Mouse (Mus musculus) MEL (cell line): Measurements from ENCODE around the gene Wdr59.

Experiments used
- CTCF ChIP-seq, 3 experiments: IDR thresholded peaks in 2 of 3; conservative IDR thresholded peaks in 1 of 3; 2 replicates each; pipeline ENCODE4 v1.5.1; 2011 to 2012; ENCODE audit warnings: low read length in 3 of 3, low read depth in 2 of 3, mild to moderate bottlenecking in 2 of 3, improper control_type of control experiment in 1 of 3, inconsistent platforms in 1 of 3, mixed read lengths in 1 of 3, moderate library complexity in 1 of 3; ENCODE audit not compliant: control insufficient read depth in 1 of 3, insufficient read depth in 1 of 3, poor library complexity in 1 of 3, severe bottlenecking in 1 of 3
- EP300 ChIP-seq, 2 experiments: IDR thresholded peaks; 2 replicates each; pipeline ENCODE4 v1.6.1; 2011; ENCODE audit warnings: improper control_type of control experiment in 2 of 2, low read length in 2 of 2, low read depth in 1 of 2, mild to moderate bottlenecking in 1 of 2
- MAZ ChIP-seq: IDR thresholded peaks from 2 replicates; pipeline ENCODE4 v1.6.1; 2012; ENCODE audit warnings: low read depth, mild to moderate bottlenecking, inconsistent platforms, low read length, improper control_type of control experiment
- NRF1 ChIP-seq: IDR thresholded peaks from 2 replicates; pipeline ENCODE4 v1.6.1; 2014; ENCODE audit warnings: low read depth, mild to moderate bottlenecking, inconsistent platforms, low read length, improper control_type of control experiment, moderate library complexity; ENCODE audit not compliant: poor library complexity, insufficient read depth, severe bottlenecking
- POLR2A ChIP-seq, 2 experiments: IDR thresholded peaks; 2 replicates each; pipeline ENCODE4 v1.6.1; 2011 to 2012; ENCODE audit warnings: low read length in 2 of 2, mild to moderate bottlenecking in 2 of 2, control low read depth in 1 of 2, improper control_type of control experiment in 1 of 2, low read depth in 1 of 2, moderate library complexity in 1 of 2; ENCODE audit not compliant: control insufficient read depth in 1 of 2, insufficient read depth in 1 of 2, poor library complexity in 1 of 2
- TBP ChIP-seq: IDR thresholded peaks from 2 replicates; pipeline ENCODE4 v1.8.0; 2011; ENCODE audit warnings: low read depth, low read length, improper control_type of control experiment
- ZC3H11A ChIP-seq: IDR thresholded peaks from 2 replicates; pipeline ENCODE4 v1.6.1; 2012; ENCODE audit warnings: low read depth, mild to moderate bottlenecking, inconsistent platforms, low read length, improper control_type of control experiment

- TF ChIP-seq EP300 (IDR thresholded peaks at IDR 0.05; ENCODE audit: low read depth in 1 of 2, low read length in 2 of 2) (no peak), NRF1 (no peak), CTCF (IDR thresholded peaks at IDR 0.05 in 2 of 3, conservative IDR thresholded peaks at IDR 0.05 in 1 of 3; ENCODE audit: control insufficient read depth in 1 of 3, insufficient read depth in 1 of 3, low read depth in 2 of 3, low read length in 3 of 3, poor library complexity in 1 of 3, severe bottlenecking in 1 of 3) (no peak), POLR2A (IDR thresholded peaks at IDR 0.05; ENCODE audit: control insufficient read depth in 1 of 2, insufficient read depth in 1 of 2, low read depth in 1 of 2, low read length in 2 of 2, poor library complexity in 1 of 2) (no peak), TBP (no peak), MAZ (no peak), ZC3H11A (no peak)
These were observed 77.6 kb downstream of the Wdr59 start for GRCm38 (mm10) chr8:111444245-111444644.
